Comparison of ENCODE assay signal across 26 mouse cellular contexts in the genomic region with DNA sequence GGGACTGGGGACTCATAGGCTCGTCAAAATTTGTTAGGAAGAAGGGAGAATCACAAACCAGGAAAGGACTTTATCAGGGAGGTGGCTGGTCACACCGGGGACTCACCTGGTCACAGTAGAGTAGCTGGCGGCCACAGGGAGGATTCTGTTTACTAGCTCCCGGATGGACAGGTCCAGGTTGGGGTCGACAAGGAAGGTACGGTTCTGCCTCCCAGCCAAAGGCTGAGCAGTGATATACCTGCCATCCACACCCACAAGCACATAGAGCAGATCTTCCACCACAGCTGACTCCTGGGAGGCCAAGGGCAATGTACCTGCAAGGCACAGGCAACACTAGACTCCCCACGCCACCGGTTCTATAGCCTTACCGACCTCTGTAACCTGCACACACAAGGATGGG. TPM values are rescaled to one million over a fixed set of nuclear protein-coding genes. Genes with fewer than 3 reads are reported as not detected.
A peak's percentile ranks its signal among the peaks of the same experiment; 100 is the strongest.
DNase-seq lines count a peak whose midpoint lies in the region; ATAC-seq lines count a peak whose summit lies in the region.
"Had no signal": no experiment of that assay in that cellular context is flagged by ENCODE, and none has a peak within 500 bp of the region (broad histone marks: within the 10 kb centered on the region; RNA-seq: fewer than 3 reads in every experiment).

No protein-coding gene starts in this region.

- no peak overlapping the region for H3K4me3 ChIP-seq in hindbrain, embryonic 12.5 days
- H3K4me3 ChIP-seq: embryonic facial prominence, embryonic 10.5 days; embryonic facial prominence, embryonic 12.5 days; forebrain, embryonic 13.5 days; forebrain, embryonic 15.5 days had no signal

- no peaks in the 10 kb centered on the region for H3K9me3 ChIP-seq in hindbrain, embryonic 12.5 days (replicated peaks)
- H3K9me3 ChIP-seq: embryonic facial prominence, embryonic 10.5 days; embryonic facial prominence, embryonic 12.5 days; forebrain, embryonic 13.5 days; forebrain, embryonic 15.5 days had no signal

- H3K27me3 ChIP-seq in hindbrain, embryonic 12.5 days: no peaks in the 10 kb centered on the region
- H3K27me3 ChIP-seq: CH12.LX; embryonic facial prominence, embryonic 12.5 days; forebrain, embryonic 13.5 days; forebrain, embryonic 15.5 days; Patski had no signal

- no peak overlapping the region for H3K4me2 ChIP-seq in hindbrain, embryonic 12.5 days (replicated peaks)
- H3K4me2 ChIP-seq: embryonic facial prominence, embryonic 12.5 days; forebrain, embryonic 13.5 days; forebrain, embryonic 15.5 days had no signal

- ATAC-seq in hindbrain, embryonic 12.5 days (ENCODE audit: low FRiP score): no peak
- ATAC-seq: activated CD4-positive, CD25-positive, alpha-beta regulatory T cell, adult 4 months; CD4-positive, CD25-positive, alpha-beta regulatory T cell, adult 4 months; forebrain, embryonic 13.5 days; forebrain, embryonic 15.5 days; Patski had no signal

- H3K4me1 ChIP-seq in hindbrain, embryonic 12.5 days: no peaks in the 10 kb centered on the region
- H3K4me1 ChIP-seq: embryonic facial prominence, embryonic 10.5 days; embryonic facial prominence, embryonic 12.5 days; forebrain, embryonic 13.5 days; forebrain, embryonic 15.5 days had no signal

- no peak overlapping the region for H3K27ac ChIP-seq in hindbrain, embryonic 12.5 days
- H3K27ac ChIP-seq: embryonic facial prominence, embryonic 10.5 days; embryonic facial prominence, embryonic 12.5 days; forebrain, embryonic 13.5 days; forebrain, embryonic 15.5 days had no signal

- 98% methylated on average over 9 of the region's 9 CpGs for WGBS in hindbrain, embryonic 12.5 days

- peak; percentile 2 for DNase-seq in layer of hippocampus, adult 11-12 months (ENCODE audit: low spot score)
- no peak for DNase-seq in layer of hippocampus, adult 18-20 months (ENCODE audit: low spot score in 2 of 2)
- DNase-seq in spleen, postnatal 4 days (ENCODE audit: low spot score in 2 of 2): peak; percentile 10 to 57
- no peak for DNase-seq in spleen, adult 18-20 months
- DNase-seq in thymus, postnatal 14 days: peak; percentile 1
- no peak for DNase-seq in thymus, postnatal 10 days (ENCODE audit: low spot score in 2 of 2)
- DNase-seq in B cell, adult 2 months: peak; percentile 0
- DNase-seq: adrenal gland, adult 8-10 months; adrenal gland, postnatal 14 days; adrenal gland, postnatal 36 days; cerebellum, adult 11-12 months; cerebellum, adult 9-10 months; cerebellum, postnatal 10 days had no signal

- no peak overlapping the region for H3K9ac ChIP-seq in hindbrain, embryonic 12.5 days
- H3K9ac ChIP-seq: embryonic facial prominence, embryonic 12.5 days; forebrain, embryonic 13.5 days; forebrain, embryonic 15.5 days had no signal

- H3K36me3 ChIP-seq in hindbrain, embryonic 12.5 days: peaks cover 53% of the 10 kb centered on the region

RNA-seq across cellular contexts. Expression of gene Adam8, which starts 15.4 kb away (rescaled TPM):
- total RNA-seq in layer of hippocampus, adult 18-20 months (2021): 1 to 10 TPM; 3.2 to 4.7 TPM
- polyA plus RNA-seq in hindbrain, embryonic 12.5 days (2016; fragmentation: Nextera tagmentation; extraction: Ambion mirVana): 3.4 and 3.5 TPM in 2 replicates

RNA-seq across cellular contexts. Expression of gene Zfp511, which starts 28.4 kb away (rescaled TPM):
- total RNA-seq in layer of hippocampus, adult 18-20 months (2021): 10 to 100 TPM; 23.8 to 24.2 TPM
- polyA plus RNA-seq in hindbrain, embryonic 12.5 days (2016; fragmentation: Nextera tagmentation; extraction: Ambion mirVana): 45.6 and 45.9 TPM in 2 replicates

RNA-seq across cellular contexts. Expression of gene Tubgcp2, which starts 28.7 kb away (rescaled TPM):
- total RNA-seq in layer of hippocampus, adult 18-20 months (2021): 10 to 100 TPM; 34.1 to 35.4 TPM
- polyA plus RNA-seq in hindbrain, embryonic 12.5 days (2016; fragmentation: Nextera tagmentation; extraction: Ambion mirVana): 65.8 and 70.6 TPM in 2 replicates

RNA-seq across cellular contexts. Expression of gene 6430531B16Rik, which starts 29.2 kb away (rescaled TPM):
- 1 to 10 TPM in 1 of 2 experiments, under 1 TPM in 1; 0.99 to 1.5 TPM for total RNA-seq in layer of hippocampus, adult 18-20 months (2021)
- polyA plus RNA-seq in hindbrain, embryonic 12.5 days (2016; fragmentation: Nextera tagmentation; extraction: Ambion mirVana): 0.77 and 1.2 TPM in 2 replicates
- total RNA-seq: adrenal gland, adult 18-20 months; adrenal gland, postnatal 14 days; adrenal gland, postnatal 36 days had no signal
- polyA plus RNA-seq: G1E had no signal

RNA-seq across cellular contexts. Expression of gene Msx3, which starts 41.1 kb away (rescaled TPM):
- under 1 TPM in 1 of 2 experiments, not detected in 1; 0.15 TPM for total RNA-seq in layer of hippocampus, adult 18-20 months (2021)
- polyA plus RNA-seq in hindbrain, embryonic 12.5 days (2016; fragmentation: Nextera tagmentation; extraction: Ambion mirVana): 54.7 and 69.1 TPM in 2 replicates
- total RNA-seq: adrenal gland, adult 18-20 months; adrenal gland, adult 8-10 months; adrenal gland, postnatal 14 days; adrenal gland, postnatal 36 days; CH12.LX had no signal
- polyA plus RNA-seq: activated CD4-positive, CD25-positive, alpha-beta regulatory T cell, adult 4 months; cerebellum, adult 2 months; embryonic facial prominence, embryonic 14.5 days; G1E; Patski had no signal

Comparison
In these comparisons a context has a peak if more than half of its experiments do, and no peak if none do; other contexts are left out.
1. DNase-seq: peak in layer of hippocampus, adult 11-12 months (single experiment), spleen, postnatal 4 days (2 of 2), thymus, postnatal 14 days (single experiment) and B cell, adult 2 months (2 of 2); none in layer of hippocampus, adult 18-20 months (0 of 2), spleen, adult 18-20 months (0 of 2) and thymus, postnatal 10 days (0 of 2).